Mouse (Mus musculus) urinary bladder, postnatal 36 days (tissue): ENCODE measurements around the gene Hnrnpll.

Experiments
- DNase-seq, 2 experiments: peaks; one replicate each; pipeline ENCODE4 v3.0.0; 2022; ENCODE audit warnings: low spot score in 2 of 2, mixed read lengths in 1 of 2

Gene Hnrnpll

GRCm38 (mm10) chr17:80061783-80062619 lies at the start of gene Hnrnpll:
Hnrnpll (minus strand) TSS chr17:80062334.
- DNase-seq = peak; percentile 98 to 99

GRCm38 (mm10) chr17:80105348-80105978 lies 43.3 kb upstream of the Hnrnpll start:
- no peak for DNase-seq

- no peak for DNase-seq
Measured at GRCm38 (mm10) chr17:80099823-80100222, 37.7 kb upstream of the Hnrnpll start.

- DNase-seq = no peak
Measured at GRCm38 (mm10) chr17:80097221-80097620, 35.1 kb upstream of the Hnrnpll start.

- no peak for DNase-seq
Measured at GRCm38 (mm10) chr17:80096720-80097114, 34.6 kb upstream of the Hnrnpll start.

- peak; percentile 3 to 58 for DNase-seq
Measured at GRCm38 (mm10) chr17:80096043-80096719, 34.0 kb upstream of the Hnrnpll start.

GRCm38 (mm10) chr17:80095254-80095899 lies 33.2 kb upstream of the Hnrnpll start:
- no peak for DNase-seq

GRCm38 (mm10) chr17:80091879-80092549 lies 29.9 kb upstream of the Hnrnpll start:
- DNase-seq = no peak

- DNase-seq = no peak
Measured at GRCm38 (mm10) chr17:80090551-80090950, 28.4 kb upstream of the Hnrnpll start.

GRCm38 (mm10) chr17:80088168-80088567 lies 26.0 kb upstream of the Hnrnpll start:
- no peak for DNase-seq

GRCm38 (mm10) chr17:80086591-80086990 lies 24.5 kb upstream of the Hnrnpll start:
- no peak for DNase-seq

- no peak for DNase-seq
Measured at GRCm38 (mm10) chr17:80084424-80084823, 22.3 kb upstream of the Hnrnpll start.

GRCm38 (mm10) chr17:80083223-80083622 lies 21.1 kb upstream of the Hnrnpll start:
- no peak for DNase-seq

GRCm38 (mm10) chr17:80078726-80079125 lies 16.6 kb upstream of the Hnrnpll start:
- DNase-seq = no peak

- DNase-seq = no peak
Measured at GRCm38 (mm10) chr17:80067257-80067656, 5.1 kb upstream of the Hnrnpll start.

GRCm38 (mm10) chr17:80063840-80064495 lies 1.8 kb upstream of the Hnrnpll start:
- DNase-seq = no peak

GRCm38 (mm10) chr17:80063386-80063785 lies 1.3 kb upstream of the Hnrnpll start:
- no peak for DNase-seq

- DNase-seq = peak in 1 of 2 experiments; percentile 7
Measured at GRCm38 (mm10) chr17:80062620-80063010, 481 bp upstream of the Hnrnpll start.

- peak; percentile 16 to 28 for DNase-seq
Measured at GRCm38 (mm10) chr17:80060828-80061782, 1.0 kb downstream of the Hnrnpll start.

GRCm38 (mm10) chr17:80060151-80060550 lies 2.0 kb downstream of the Hnrnpll start:
- no peak for DNase-seq
